Mouse (Mus musculus): ENCODE data around the gene Med13l.
"Not testable (repeated sequence)": the region's sequence is repeated elsewhere in the genome, so short reads cannot be mapped to it uniquely, and the experiment has no call there.

Gene Med13l

DNA sequence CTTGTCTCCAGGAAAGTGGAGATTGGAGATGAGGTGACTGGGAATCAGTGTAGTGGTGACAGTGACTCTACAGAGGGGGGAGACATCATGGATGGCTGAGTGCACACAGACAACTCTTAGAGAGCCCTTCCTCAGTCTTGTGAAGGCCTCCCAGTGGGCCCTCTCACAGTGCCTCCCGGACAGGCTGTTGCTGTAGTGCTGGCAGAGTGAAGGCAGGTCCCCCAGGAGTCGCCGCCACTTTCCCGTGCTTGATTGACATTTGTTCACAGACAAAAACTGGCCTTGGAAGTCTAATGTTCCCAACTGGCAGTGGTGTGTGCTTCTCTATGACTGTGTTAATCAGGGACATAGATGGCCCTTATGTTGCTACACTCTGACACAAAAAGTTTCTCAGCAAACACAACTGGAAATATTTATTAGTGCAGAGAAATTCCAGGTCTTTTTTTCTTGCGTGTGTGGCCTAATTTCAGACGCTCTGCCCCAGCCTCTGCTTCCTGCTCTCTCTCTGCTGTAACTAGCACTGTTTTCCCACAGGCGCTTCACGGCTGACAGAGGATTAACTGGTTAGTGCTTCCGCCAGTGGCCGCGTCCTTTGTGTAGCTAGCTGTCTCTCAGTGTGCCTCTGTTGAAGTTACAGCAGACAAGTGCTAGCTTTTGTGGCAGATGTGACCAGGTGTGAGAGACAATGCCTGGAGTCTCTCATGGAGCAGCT is 75.2 kb downstream of the Med13l start:
- no peak for DNase-seq

- no peak for DNase-seq
Observed at GRCm38 (mm10) chr5:118636399-118637369, 76.2 kb downstream of the Med13l start.

- no peak for DNase-seq
Observed at GRCm38 (mm10) chr5:118637931-118638330, 77.5 kb downstream of the Med13l start.

- no peak for DNase-seq
Observed at GRCm38 (mm10) chr5:118638534-118639109, 78.1 kb downstream of the Med13l start.

GRCm38 (mm10) chr5:118639117-118639707 is 78.7 kb downstream of the Med13l start:
- DNase-seq: no peak

DNA sequence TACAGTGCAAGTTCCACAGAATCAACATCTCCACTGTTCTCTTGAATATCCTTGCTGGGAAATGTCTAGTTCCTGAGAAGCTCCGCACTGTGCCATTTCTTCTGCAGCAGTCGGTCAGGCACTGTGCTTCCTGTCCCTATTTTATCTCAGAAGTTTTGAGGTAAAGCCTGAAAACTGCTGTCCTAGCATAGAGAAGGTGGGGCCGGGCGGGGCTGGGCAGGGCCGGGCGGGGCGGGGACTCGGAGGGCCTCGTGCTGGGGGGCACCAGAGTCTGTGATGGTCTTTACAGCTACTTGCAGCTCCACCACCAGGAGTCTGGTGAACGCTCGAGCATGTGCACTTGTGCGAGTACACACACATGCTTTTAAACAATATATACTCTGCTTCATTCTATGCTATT is 83.6 kb downstream of the Med13l start:
- DNase-seq: no peak

- no peak for DNase-seq
Observed at GRCm38 (mm10) chr5:118644511-118644910, 84.0 kb downstream of the Med13l start.

- DNase-seq: no peak
Observed at GRCm38 (mm10) chr5:118645196-118645805, 84.8 kb downstream of the Med13l start.

GRCm38 (mm10) chr5:118646897-118647296 is 86.4 kb downstream of the Med13l start:
- DNase-seq: no peak

DNA sequence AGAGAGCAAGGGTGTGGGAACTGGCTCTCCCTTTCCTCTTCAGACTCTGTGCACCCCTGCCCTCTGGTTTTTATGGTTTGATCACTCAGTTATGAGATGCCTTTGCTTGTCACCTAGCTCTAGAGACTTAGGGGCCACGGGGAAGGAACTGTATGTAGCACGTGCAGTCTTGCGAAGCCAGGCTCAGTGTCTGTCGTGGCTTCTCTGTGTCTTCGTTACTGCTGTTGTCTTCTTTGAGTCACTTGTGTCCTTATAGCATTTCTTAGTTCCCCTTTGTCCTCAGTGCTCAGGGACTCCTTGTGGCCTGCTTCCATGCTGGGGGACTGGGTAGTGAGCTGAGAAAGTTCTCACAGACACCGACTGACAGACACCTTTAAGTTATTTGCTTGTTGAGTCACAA is 86.9 kb downstream of the Med13l start:
- no peak for DNase-seq

DNA sequence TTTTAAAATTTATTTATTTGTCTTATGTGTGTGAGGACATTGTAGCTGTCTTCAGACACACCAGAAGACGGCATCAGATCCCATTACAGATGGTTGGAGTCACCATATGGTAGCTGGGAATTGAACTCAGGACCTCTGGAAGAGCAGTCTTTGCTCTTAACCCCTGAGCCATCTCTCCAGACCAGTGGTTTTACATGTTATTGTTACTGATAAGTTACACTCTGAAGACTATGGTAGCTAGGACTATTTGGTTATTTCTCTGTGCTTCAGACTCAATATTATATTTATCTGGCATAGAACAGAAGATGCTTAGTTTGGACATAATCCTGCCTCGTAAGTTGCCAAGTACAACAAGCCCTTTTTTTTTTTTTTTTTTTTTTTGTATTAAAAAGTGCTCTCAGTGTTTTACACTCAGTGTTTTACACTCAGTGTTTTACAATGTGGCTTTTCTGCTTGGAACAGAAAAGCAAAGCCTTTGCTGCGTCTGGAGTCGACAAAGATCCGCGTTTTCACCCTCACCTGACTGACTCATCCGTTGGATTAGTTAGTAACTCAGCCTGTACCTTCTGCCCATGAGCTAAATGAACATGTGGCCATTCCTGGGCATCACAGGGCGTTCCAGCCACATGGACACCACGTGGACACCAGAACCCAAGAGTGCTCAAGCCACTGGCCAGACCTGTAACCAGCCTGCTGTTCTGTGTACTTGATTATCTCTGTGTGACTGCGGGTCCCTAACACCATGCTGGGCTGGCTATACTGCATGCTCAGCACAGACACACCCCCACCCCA is 88.9 kb downstream of the Med13l start:
- no peak for DNase-seq

DNA sequence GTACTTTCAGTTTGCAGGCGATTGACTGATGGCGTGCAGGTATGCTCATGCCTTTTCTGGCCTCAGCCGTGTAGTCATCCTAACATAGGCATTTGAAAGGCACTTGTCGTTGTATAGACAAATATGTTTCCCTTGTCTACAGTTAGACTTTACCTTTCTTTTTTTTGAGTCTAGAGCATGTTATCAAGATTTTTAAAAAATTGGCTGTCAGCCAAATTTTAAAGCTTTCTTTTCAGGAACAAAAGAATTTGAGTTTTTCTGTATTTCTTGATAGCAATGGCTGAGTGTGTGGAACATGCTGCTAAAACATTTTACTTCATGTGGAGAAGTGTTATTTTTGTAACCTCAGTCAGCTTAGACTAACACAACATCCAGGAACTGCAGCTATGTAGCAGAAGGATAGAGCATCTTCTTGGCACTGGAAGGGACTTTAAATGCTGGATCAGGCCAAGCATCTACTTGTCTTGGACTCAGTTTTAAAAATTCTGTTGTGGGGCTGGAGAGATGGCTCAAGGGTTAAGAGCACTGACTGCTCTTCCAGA is 89.6 kb downstream of the Med13l start:
- DNase-seq: no peak

- peak; percentile 27 for DNase-seq
Observed at GRCm38 (mm10) chr5:118650746-118651145, 90.3 kb downstream of the Med13l start.

GRCm38 (mm10) chr5:118652611-118653010 is 92.1 kb downstream of the Med13l start:
- no peak for DNase-seq

DNA sequence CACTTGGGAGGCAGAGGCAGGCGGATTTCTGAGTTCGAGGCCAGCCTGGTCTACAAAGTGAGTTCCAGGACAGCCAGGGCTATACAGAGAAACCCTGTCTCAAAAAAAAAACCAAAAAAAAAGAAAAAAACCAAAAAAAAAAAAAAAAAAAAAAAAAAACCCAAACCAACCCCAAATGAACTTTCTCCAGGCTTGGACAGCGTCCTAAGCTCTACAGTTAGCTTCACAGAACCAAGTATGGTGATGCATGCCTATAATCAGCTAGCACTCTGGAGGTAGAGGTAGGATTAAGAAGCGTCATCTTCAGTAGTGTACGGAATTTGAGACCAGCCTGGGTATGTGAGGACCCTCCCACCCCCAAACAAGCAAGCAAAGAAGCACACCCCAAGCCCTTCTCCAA is 92.6 kb downstream of the Med13l start:
- not testable (repeated sequence) for DNase-seq

GRCm38 (mm10) chr5:118654599-118654998 is 94.1 kb downstream of the Med13l start:
- DNase-seq: no peak

- peak; percentile 62 for DNase-seq
Observed at GRCm38 (mm10) chr5:118655025-118655424, 94.5 kb downstream of the Med13l start.

GRCm38 (mm10) chr5:118655428-118655827 is 94.9 kb downstream of the Med13l start:
- DNase-seq: no peak

- peak; percentile 23 for DNase-seq
Observed at GRCm38 (mm10) chr5:118655966-118656365, 95.5 kb downstream of the Med13l start.

- no peak for DNase-seq
Observed at GRCm38 (mm10) chr5:118658256-118658837, 97.9 kb downstream of the Med13l start.

DNA sequence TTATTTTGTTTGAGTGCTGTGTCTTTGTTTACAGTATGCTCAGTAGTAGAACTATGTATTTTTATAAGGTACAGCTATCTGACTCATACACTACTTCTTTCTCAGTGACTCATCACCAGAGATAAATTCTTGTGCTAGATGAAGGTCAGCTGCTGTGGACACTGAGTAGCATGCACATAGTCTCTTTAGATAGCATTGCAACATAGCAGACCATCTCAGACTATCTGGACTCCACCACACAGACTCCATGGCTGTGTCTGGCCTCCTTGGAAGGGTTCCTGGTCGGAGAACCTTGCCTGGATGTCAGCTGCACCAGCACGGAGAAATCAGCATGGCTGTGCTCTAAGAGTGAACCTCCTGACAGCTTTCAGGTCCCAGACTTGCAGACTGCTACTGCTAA is 99.2 kb downstream of the Med13l start:
- DNase-seq: no peak
